Mouse (Mus musculus) erythroblast, embryonic 14.5 days (primary cell): ENCODE data around the gene Dytn. TPM values are rescaled to one million over a fixed set of nuclear protein-coding genes. Genes with fewer than 3 reads are reported as not detected.
"Not testable (repeated sequence)": the region's sequence is repeated elsewhere in the genome, so short reads cannot be mapped to it uniquely, and the experiment has no call there.

Source experiments
- H3K27me3 ChIP-seq: 2 replicates; pipeline ENCODE4 v1.6.1; 2012; ENCODE audit warnings: inconsistent platforms; ENCODE audit not compliant: control insufficient read depth
- H3K36me3 ChIP-seq: 2 replicates; pipeline ENCODE4 v1.6.1; 2012; ENCODE audit warnings: mild to moderate bottlenecking, inconsistent platforms; ENCODE audit not compliant: control insufficient read depth
- H3K4me1 ChIP-seq: 2 replicates; pipeline ENCODE4 v1.6.1; 2012; ENCODE audit warnings: inconsistent platforms; ENCODE audit not compliant: control insufficient read depth
- H3K4me3 ChIP-seq: replicated peaks from 2 replicates; pipeline ENCODE3; 2012; ENCODE audit warnings: moderate library complexity, mild to moderate bottlenecking, inconsistent platforms
- H3K9me3 ChIP-seq: 2 replicates; pipeline ENCODE4 v1.6.1; 2012; ENCODE audit warnings: low read length, inconsistent platforms, mixed read lengths; ENCODE audit not compliant: control insufficient read depth
- GATA1 ChIP-seq: IDR thresholded peaks from 2 replicates; pipeline ENCODE4 v1.6.1; 2012; ENCODE audit warnings: low read length, inconsistent platforms, mixed read lengths
- TAL1 ChIP-seq: IDR thresholded peaks from 3 replicates; pipeline ENCODE4 v1.6.1; 2012; ENCODE audit warnings: low read length, inconsistent platforms, mixed read lengths
- polyA plus RNA-seq: library from polyadenylated mRNA; stranded (reverse); fragments of >175 nt; gene quantifications from 2 replicates; pipeline ENCODE4 v1.2.3, GENCODE M21; 2012

The Dytn gene
- polyA plus RNA-seq, 1 experiment: not detected

- H3K4me3 ChIP-seq: no peak overlapping the region
- TF ChIP-seq GATA1: no peak
- no peak for TF ChIP-seq TAL1
- no peaks in the 10 kb centered on the region for H3K9me3 ChIP-seq
- no peaks in the 10 kb centered on the region for H3K36me3 ChIP-seq
- H3K27me3 ChIP-seq: no peaks in the 10 kb centered on the region
- no peaks in the 10 kb centered on the region for H3K4me1 ChIP-seq
These were observed 19.4 kb downstream of the Dytn start for GRCm38 (mm10) chr1:63667201-63667948.

GRCm38 (mm10) chr1:63666089-63666488, 20.6 kb downstream of the Dytn start:
- no peaks in the 10 kb centered on the region for H3K9me3 ChIP-seq
- H3K27me3 ChIP-seq: no peaks in the 10 kb centered on the region
- H3K4me1 ChIP-seq: no peaks in the 10 kb centered on the region
- H3K36me3 ChIP-seq: no peaks in the 10 kb centered on the region
- TF ChIP-seq GATA1 (no peak), TAL1 (no peak)
- no peak overlapping the region for H3K4me3 ChIP-seq

- no peaks in the 10 kb centered on the region for H3K4me1 ChIP-seq
- H3K4me3 ChIP-seq: no peak overlapping the region
- H3K36me3 ChIP-seq: no peaks in the 10 kb centered on the region
- H3K9me3 ChIP-seq: no peaks in the 10 kb centered on the region
- no peaks in the 10 kb centered on the region for H3K27me3 ChIP-seq
- TF ChIP-seq TAL1 (no peak), GATA1 (no peak)
These were observed 27.1 kb downstream of the Dytn start for GRCm38 (mm10) chr1:63659591-63659990.

GRCm38 (mm10) chr1:63658016-63658415, 28.7 kb downstream of the Dytn start:
- TF ChIP-seq GATA1 (no peak), TAL1 (no peak)
- H3K27me3 ChIP-seq: no peaks in the 10 kb centered on the region

GRCm38 (mm10) chr1:63639921-63640320, 46.8 kb downstream of the Dytn start:
- H3K4me1 ChIP-seq: no peaks in the 10 kb centered on the region
- H3K27me3 ChIP-seq: no peaks in the 10 kb centered on the region
- no peaks in the 10 kb centered on the region for H3K9me3 ChIP-seq
- no peak overlapping the region for H3K4me3 ChIP-seq
- H3K36me3 ChIP-seq: no peaks in the 10 kb centered on the region
- no peak for TF ChIP-seq TAL1
- TF ChIP-seq GATA1: no peak

More at GRCm38 (mm10) chr1:63658016-63658415, 28.7 kb downstream of the Dytn start:
- H3K4me3 ChIP-seq: no peak overlapping the region
- H3K4me1 ChIP-seq: no peaks in the 10 kb centered on the region
- no peaks in the 10 kb centered on the region for H3K36me3 ChIP-seq
- H3K9me3 ChIP-seq: no peaks in the 10 kb centered on the region

- not testable (repeated sequence) for H3K4me1 ChIP-seq, H3K27me3 ChIP-seq, H3K36me3 ChIP-seq, H3K9me3 ChIP-seq, H3K4me3 ChIP-seq
These were observed 56.3 kb downstream of the Dytn start for GRCm38 (mm10) chr1:63630390-63630789.

GRCm38 (mm10) chr1:63628211-63628610, 58.5 kb downstream of the Dytn start:
- no peaks in the 10 kb centered on the region for H3K36me3 ChIP-seq
- no peak overlapping the region for H3K4me3 ChIP-seq
- no peaks in the 10 kb centered on the region for H3K27me3 ChIP-seq
- TF ChIP-seq GATA1 (no peak), TAL1 (no peak)
- no peaks in the 10 kb centered on the region for H3K4me1 ChIP-seq
- peaks cover 8% of the 10 kb centered on the region for H3K9me3 ChIP-seq

GRCm38 (mm10) chr1:63615668-63616067, 71.1 kb downstream of the Dytn start, which contains the start of gene Gm39653:
TSS of gene Gm39653 (plus strand) at chr1:63615968.
- H3K4me3 ChIP-seq: no peak within 1 kb of the TSS
- H3K9me3 ChIP-seq: no peaks in the 10 kb centered on the region

GRCm38 (mm10) chr1:63614594-63614993, 72.1 kb downstream of the Dytn start:
- Histone ChIP-seq H3K36me3 (no peaks in the 10 kb centered on the region), H3K9me3 (no peaks in the 10 kb centered on the region), H3K27me3 (no peaks in the 10 kb centered on the region), H3K4me1 (no peaks in the 10 kb centered on the region), H3K4me3 (no peak overlapping the region)
- TF ChIP-seq GATA1 (no peak), TAL1 (no peak)

More at GRCm38 (mm10) chr1:63615668-63616067, 71.1 kb downstream of the Dytn start, which contains the start of gene Gm39653:
- Histone ChIP-seq H3K4me1 (no peaks in the 10 kb centered on the region), H3K27me3 (no peaks in the 10 kb centered on the region), H3K36me3 (no peaks in the 10 kb centered on the region)
- TF ChIP-seq TAL1 (no peak), GATA1 (no peak)
